Mouse (Mus musculus) adrenal gland, postnatal 36 days (tissue): ENCODE measurements around the gene Olfr1174-ps. TPM values are rescaled to one million over a fixed set of nuclear protein-coding genes. Genes with fewer than 3 reads are reported as not detected.

Source experiments
- DNase-seq, 2 experiments: peaks; one replicate each; pipeline ENCODE4 v3.0.0; 2021; ENCODE audit warnings: mixed read lengths in 1 of 2
- long read RNA-seq, 2 experiments: library from polyadenylated mRNA; stranded (forward); transcript quantifications; one replicate each; pipeline ENCODE4 v2.0.0; 2021; ENCODE audit warnings: borderline sequencing depth in 2 of 2
- total RNA-seq, 2 experiments: library from RNA; stranded (reverse); gene quantifications; 2 replicates each; pipeline ENCODE4 v1.2.3; 2021

Olfr1174-ps gene
- not detected for total RNA-seq
- long read RNA-seq, experiment 1: 0 reads
- long read RNA-seq, experiment 2: 0 reads

GRCm38 (mm10) chr2:88315035-88315434 lies at the start of gene Olfr1174-ps:
Gene Olfr1174-ps, minus strand, starts transcription at chr2:88315135.
- DNase-seq: no peak

- no peak for DNase-seq
Observed at GRCm38 (mm10) chr2:88356304-88356703, 41.4 kb upstream of the Olfr1174-ps start.

GRCm38 (mm10) chr2:88346392-88346791 lies 31.5 kb upstream of the Olfr1174-ps start, which contains the start of gene Olfr1177-ps:
Gene Olfr1177-ps, minus strand, starts transcription at chr2:88346492.
- DNase-seq: no peak

- DNase-seq: no peak
Observed at GRCm38 (mm10) chr2:88336421-88336820, 21.5 kb upstream of the Olfr1174-ps start, which contains the start of gene Olfr1176. Gene Olfr1176, plus strand, starts transcription at chr2:88336721.

GRCm38 (mm10) chr2:88327115-88327514 lies 12.2 kb upstream of the Olfr1174-ps start, which contains the start of gene Olfr1175-ps:
Gene Olfr1175-ps, minus strand, starts transcription at chr2:88327215.
- DNase-seq: no peak

GRCm38 (mm10) chr2:88279775-88280174 lies 35.2 kb downstream of the Olfr1174-ps start, which contains the start of gene Olfr1173:
Gene Olfr1173, minus strand, starts transcription at chr2:88279875.
- DNase-seq: no peak

Other genes starting within 250 kb of the Olfr1174-ps start
- not detected for gene Olfr1163, start 243.3 kb downstream of the Olfr1174-ps start, total RNA-seq
- gene Olfr1164, start 221.2 kb downstream of the Olfr1174-ps start, total RNA-seq: not detected
- not detected for gene Olfr1166, start 186.9 kb downstream of the Olfr1174-ps start, total RNA-seq
- gene Olfr1167, start 159.9 kb downstream of the Olfr1174-ps start, total RNA-seq: not detected
- gene Olfr1168, start 133.3 kb downstream of the Olfr1174-ps start, total RNA-seq: not detected
- gene Olfr1170, start 86.8 kb downstream of the Olfr1174-ps start, total RNA-seq: not detected
- gene Olfr1173, start 35.3 kb downstream of the Olfr1174-ps start, total RNA-seq: not detected
- not detected for gene Olfr1175-ps, start 12.1 kb upstream of the Olfr1174-ps start, total RNA-seq
- not detected for gene Olfr1176, start 21.6 kb upstream of the Olfr1174-ps start, total RNA-seq
- not detected for gene Olfr1177-ps, start 31.4 kb upstream of the Olfr1174-ps start, total RNA-seq
- not detected for gene Olfr1178, start 71.9 kb upstream of the Olfr1174-ps start, total RNA-seq
- not detected for gene Olfr1179, start 91.3 kb upstream of the Olfr1174-ps start, total RNA-seq
- gene Olfr1180, start 104.0 kb upstream of the Olfr1174-ps start, total RNA-seq: not detected
- not detected for gene Olfr1181, start 111.0 kb upstream of the Olfr1174-ps start, total RNA-seq
- not detected for gene Gm13757, start 134.0 kb upstream of the Olfr1174-ps start, total RNA-seq
- gene Olfr1183, start 139.7 kb upstream of the Olfr1174-ps start, total RNA-seq: not detected
- not detected for gene Olfr1184, start 168.5 kb upstream of the Olfr1174-ps start, total RNA-seq
- not detected for gene Olfr1185-ps1, start 178.2 kb upstream of the Olfr1174-ps start, total RNA-seq
- not detected for gene Olfr1186, start 203.4 kb upstream of the Olfr1174-ps start, total RNA-seq
- not detected for gene Olfr1188, start 241.8 kb upstream of the Olfr1174-ps start, total RNA-seq